Mouse (Mus musculus) lung, postnatal 0 days (tissue): Measurements from ENCODE around the gene Mipol1. TPM values are rescaled to one million over a fixed set of nuclear protein-coding genes. Genes with fewer than 3 reads are reported as not detected.

Experiments
- ATAC-seq: fragments of 200-750 bp; cut with Nextera tagmentation; 2 replicates; pipeline ENCODE4 v1.8.0; 2017; ENCODE audit warnings: moderate library complexity
- DNase-seq: peaks from one replicate; pipeline ENCODE4 v3.0.0-alpha.2; 2016; ENCODE audit warnings: low spot score
- H3K27ac ChIP-seq: fragments of 300-500 bp; sonication (generic); 2 replicates; pipeline ENCODE4 v1.5.1; 2014; ENCODE audit warnings: antibody characterized with exemption, mild to moderate bottlenecking, low read length, mixed read lengths
- H3K27me3 ChIP-seq: fragments of 300-500 bp; sonication (generic); replicated peaks from 2 replicates; pipeline ENCODE4 v1.6.1; 2014; ENCODE audit warnings: low read length, mixed read lengths; ENCODE audit not compliant: insufficient read depth
- H3K36me3 ChIP-seq: fragments of 300-500 bp; sonication (generic); 2 replicates; pipeline ENCODE4 v1.6.1; 2014; ENCODE audit warnings: low read length, mixed read lengths; ENCODE audit not compliant: insufficient read depth
- H3K4me1 ChIP-seq: fragments of 300-500 bp; sonication (generic); 2 replicates; pipeline ENCODE4 v1.6.1; 2014; ENCODE audit warnings: antibody characterized with exemption, low read depth, low read length, mixed read lengths; ENCODE audit not compliant: insufficient read depth
- H3K4me2 ChIP-seq: fragments of 300-500 bp; sonication (generic); replicated peaks from 2 replicates; pipeline ENCODE4 v1.6.1; 2014; ENCODE audit warnings: low read depth, mild to moderate bottlenecking, low read length, moderate library complexity, mixed read lengths
- H3K4me3 ChIP-seq: fragments of 300-500 bp; sonication (generic); 2 replicates; pipeline ENCODE4 v1.5.1; 2014; ENCODE audit warnings: low read depth, low read length
- H3K9ac ChIP-seq: fragments of 300-500 bp; sonication (generic); replicated peaks from 2 replicates; pipeline ENCODE4 v1.6.1; 2014; ENCODE audit warnings: low read depth, mild to moderate bottlenecking
- H3K9me3 ChIP-seq: fragments of 300-500 bp; sonication (generic); 2 replicates; pipeline ENCODE4 v1.6.1; 2016; ENCODE audit warnings: low read length, mixed read lengths
- CTCF ChIP-seq: IDR thresholded peaks from 2 replicates; pipeline ENCODE4 v1.5.1; 2016; ENCODE audit warnings: antibody characterized with exemption, mild to moderate bottlenecking
- EP300 ChIP-seq: IDR thresholded peaks from 2 replicates; pipeline ENCODE4 v1.6.1; 2016; ENCODE audit warnings: antibody characterized with exemption, mild to moderate bottlenecking, control low read depth
- WGBS: fragments of 180-500 bp; shearing (Covaris S2); extraction: QIAGEN DNeasy Blood & Tissue Kit; methylation state at CpG from one replicate; pipeline ENCODE4 v1.1.7; 2014; 5-methylcytosine and 5-hydroxymethylcytosine counted together
- polyA plus RNA-seq: library from polyadenylated mRNA; unstranded; fragments of >200 nt; fragmentation: Nextera tagmentation; extraction: Ambion mirVana; gene quantifications from 2 replicates; pipeline ENCODE4 v1.2.1, GENCODE M21; 2015

Gene Mipol1
- polyA plus RNA-seq, 1 experiment from 2014 or later: 6.4 TPM

DNA sequence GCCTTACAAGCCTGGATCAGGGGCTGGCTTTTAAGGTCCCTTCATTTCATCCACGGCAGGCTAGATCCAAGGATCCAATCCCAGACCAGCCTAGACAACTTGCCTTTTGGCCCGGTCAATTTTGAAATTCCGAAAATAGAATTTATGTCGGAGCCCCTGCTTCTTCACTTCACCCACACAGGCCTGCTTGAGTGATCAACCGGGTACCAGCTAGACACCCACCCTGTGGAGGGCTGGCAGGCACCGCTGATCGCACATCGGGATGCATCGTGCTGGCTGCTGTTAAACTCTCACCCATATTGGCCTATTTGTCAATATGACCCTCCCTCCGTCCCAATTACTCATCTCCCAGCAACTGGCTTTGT, 313.4 kb downstream of the Mipol1 start:
- ATAC-seq (no peak), DNase-seq (no peak)
- Histone ChIP-seq H3K27ac (peak overlapping the region; percentile 73), H3K4me2 (peak overlapping the region; percentile 59), H3K36me3 (no peaks in the 10 kb centered on the region), H3K27me3 (peaks cover 33% of the 10 kb centered on the region), H3K9me3 (no peaks in the 10 kb centered on the region), H3K4me1 (peaks cover 6% of the 10 kb centered on the region; the same call in 1 of the 2 replicates), H3K9ac (peak overlapping the region; percentile 41), H3K4me3 (peak overlapping the region; percentile 54)
- under 1% methylated on average over 10 of the region's 10 CpGs for WGBS
- no peak for TF ChIP-seq CTCF
- TF ChIP-seq EP300: no peak

- ATAC-seq (no peak), DNase-seq (peak; percentile 86)
- Histone ChIP-seq H3K9ac (peak overlapping the region; percentile 61), H3K27me3 (peaks cover 44% of the 10 kb centered on the region), H3K4me1 (peaks cover 6% of the 10 kb centered on the region; the same call in 1 of the 2 replicates), H3K9me3 (no peaks in the 10 kb centered on the region), H3K4me2 (peak overlapping the region; percentile 73), H3K36me3 (no peaks in the 10 kb centered on the region), H3K4me3 (peak overlapping the region; percentile 54), H3K27ac (peak overlapping the region; percentile 91)
- TF ChIP-seq EP300 (no peak), CTCF (peak; percentile 72)
- WGBS: 3% methylated on average over 31 of the region's 31 CpGs
These were observed 314.6 kb downstream of the Mipol1 start for GRCm38 (mm10) chr12:57544641-57545370.

GRCm38 (mm10) chr12:57545371-57546241, 315.4 kb downstream of the Mipol1 start:
- Histone ChIP-seq H3K9me3 (no peaks in the 10 kb centered on the region), H3K27ac (peak overlapping the region; percentile 91), H3K27me3 (peaks cover 44% of the 10 kb centered on the region), H3K4me1 (peaks cover 6% of the 10 kb centered on the region; the same call in 1 of the 2 replicates), H3K4me2 (peak overlapping the region; percentile 73), H3K9ac (peak overlapping the region; percentile 61), H3K36me3 (no peaks in the 10 kb centered on the region), H3K4me3 (peak overlapping the region; percentile 54)
- TF ChIP-seq CTCF (no peak), EP300 (no peak)
- under 1% methylated on average over 60 of the region's 106 CpGs for WGBS
- ATAC-seq (peak; percentile 67), DNase-seq (peak; percentile 78)

Other genes with a start within 250 kb of the Mipol1 start
- gene Slc25a21, start 33.0 kb upstream of the Mipol1 start, polyA plus RNA-seq: 0.06 and 0.18 TPM in 2 replicates
- 22.9 and 24.8 TPM in 2 replicates for gene Prps1l3, start within 50 bp of the Mipol1 start, polyA plus RNA-seq